ENCODE assay signal across 21 mouse cellular contexts in the genomic region with DNA sequence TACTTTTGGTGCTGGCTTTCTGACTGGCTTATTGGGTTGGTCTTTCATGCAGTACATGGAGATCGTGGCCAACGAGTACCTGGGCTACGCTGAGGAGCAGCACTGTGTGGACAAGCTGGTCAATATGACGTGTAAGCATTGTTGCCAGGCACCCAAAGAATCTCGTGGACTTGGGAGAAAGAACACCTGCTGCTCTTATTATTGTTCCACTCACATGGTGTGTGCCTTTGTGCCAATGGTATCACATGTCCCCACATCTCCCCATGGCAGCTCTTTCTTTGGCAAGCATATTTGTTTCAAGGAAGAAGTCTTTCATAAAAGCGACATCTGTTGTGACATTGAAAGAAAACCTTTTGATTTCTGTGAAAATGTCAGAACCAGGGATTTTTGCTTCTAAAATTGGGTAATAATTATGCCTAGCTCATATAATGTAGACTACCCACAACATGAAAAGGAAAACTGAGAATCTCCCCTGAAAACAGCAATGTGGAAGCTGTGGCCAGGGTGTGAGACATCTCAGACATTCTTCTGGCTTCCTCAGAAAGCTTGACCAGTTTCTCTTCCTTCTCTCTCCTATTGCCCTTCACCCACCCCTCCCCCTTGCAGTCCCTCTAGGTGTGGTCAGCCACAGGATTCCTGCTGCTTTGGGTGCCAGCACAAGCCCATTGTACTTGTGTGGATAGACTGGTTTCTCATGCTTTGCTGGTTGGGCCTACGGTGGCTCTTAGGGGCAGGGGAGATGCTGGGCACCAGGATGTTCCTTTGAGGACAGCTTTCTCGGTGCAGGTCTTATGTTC. TPM values are rescaled to one million over a fixed set of nuclear protein-coding genes. Genes with fewer than 3 reads are reported as not detected.
DNase-seq lines count a peak whose midpoint lies in the region; ATAC-seq and TF ChIP-seq lines count a peak whose summit lies in the region.
"Had no signal": no experiment of that assay in that cellular context is flagged by ENCODE, and none has a peak within 500 bp of the region (broad histone marks: within the 10 kb centered on the region; RNA-seq: fewer than 3 reads in every experiment).

No protein-coding gene starts in this region.

- TF ChIP-seq EP300 in stomach, postnatal 0 days (optimal IDR thresholded peaks at IDR 0.05): no peak

- H3K9ac ChIP-seq in stomach, postnatal 0 days (ENCODE audit: low read length): no peak overlapping the region
- H3K9ac ChIP-seq: embryonic facial prominence, embryonic 12.5 days; hindbrain, embryonic 12.5 days; neural tube, embryonic 15.5 days had no signal

- no peak for TF ChIP-seq POLR2A in lung, adult 2 months (IDR thresholded peaks at IDR 0.05; ENCODE audit: borderline replicate concordance, extremely low read depth, low read depth, low read length)

- H3K4me1 ChIP-seq in lung, adult 2 months (ENCODE audit: control insufficient read depth, insufficient read depth, low read length): no peaks in the 10 kb centered on the region
- H3K4me1 ChIP-seq in stomach, postnatal 0 days (replicated peaks; ENCODE audit: control insufficient read depth, insufficient read depth): no peaks in the 10 kb centered on the region
- H3K4me1 ChIP-seq: embryonic facial prominence, embryonic 12.5 days; hindbrain, embryonic 12.5 days; neural tube, embryonic 15.5 days had no signal

- intact Hi-C loops in heart, postnatal 14 days (cut with DNase I): no loop called here

- H3K27me3 ChIP-seq in stomach, postnatal 0 days (ENCODE audit: control insufficient read depth, insufficient read depth, low read length): no peaks in the 10 kb centered on the region
- H3K27me3 ChIP-seq: embryonic facial prominence, embryonic 12.5 days; hindbrain, embryonic 12.5 days; neural tube, embryonic 15.5 days had no signal

- WGBS in lung, adult 2 months: 77% methylated on average over 8 of the region's 8 CpGs
- 61% methylated on average over 8 of the region's 8 CpGs for WGBS in stomach, postnatal 0 days

- no peak overlapping the region for H3K27ac ChIP-seq in stomach, postnatal 0 days (replicated peaks)
- H3K27ac ChIP-seq: embryonic facial prominence, embryonic 12.5 days; hindbrain, embryonic 12.5 days; macrophage; neural tube, embryonic 15.5 days had no signal

- ATAC-seq in stomach, postnatal 0 days (ENCODE audit: low FRiP score, low TSS enrichment): peak; percentile 64; the same call in 1 of the 2 replicates
- ATAC-seq: forebrain, embryonic 16.5 days; midbrain, embryonic 16.5 days had no signal

- peak; percentile 14 for DNase-seq in adrenal gland, postnatal 14 days
- no peak for DNase-seq in adrenal gland, adult 2 months
- peak; percentile 32 to 66 for DNase-seq in lung, adult 18-20 months
- no peak for DNase-seq in lung, adult 2 months
- DNase-seq in lung, postnatal 36 days: peak; percentile 43
- peak; percentile 27 for DNase-seq in stomach, postnatal 0 days (ENCODE audit: low spot score)
- DNase-seq in natural killer cell, adult 2 months (ENCODE audit: low spot score in 2 of 2): no peak
- no peak for DNase-seq in heart, postnatal 14 days
- DNase-seq: adrenal gland, adult 8-10 months; cerebellum, postnatal 10 days; gastrocnemius, postnatal 10 days; kidney, adult 18-20 months; retina, postnatal 1 day; thymus, adult 18-20 months had no signal

- no peaks in the 10 kb centered on the region for H3K9me3 ChIP-seq in stomach, postnatal 0 days (ENCODE audit: control insufficient read depth, low read length)
- H3K9me3 ChIP-seq: embryonic facial prominence, embryonic 12.5 days; hindbrain, embryonic 12.5 days; neural tube, embryonic 15.5 days had no signal

- H3K36me3 ChIP-seq in stomach, postnatal 0 days (ENCODE audit: control insufficient read depth, insufficient read depth, low read length): no peaks in the 10 kb centered on the region
- H3K36me3 ChIP-seq: embryonic facial prominence, embryonic 12.5 days; hindbrain, embryonic 12.5 days; neural tube, embryonic 15.5 days had no signal

- no peak for TF ChIP-seq CTCF in lung, adult 2 months (IDR thresholded peaks at IDR 0.05; ENCODE audit: insufficient read depth, low read length)
- TF ChIP-seq CTCF in stomach, postnatal 0 days (IDR thresholded peaks at IDR 0.05; ENCODE audit: low read depth): no peak

- no peak overlapping the region for H3K4me2 ChIP-seq in stomach, postnatal 0 days (replicated peaks; ENCODE audit: low read depth)
- H3K4me2 ChIP-seq: embryonic facial prominence, embryonic 12.5 days; hindbrain, embryonic 12.5 days; liver, embryonic 11.5 days; neural tube, embryonic 15.5 days had no signal

- no peak overlapping the region for H3K4me3 ChIP-seq in lung, adult 2 months (replicated peaks; ENCODE audit: extremely low read depth, low read depth, low read length)
- no peak overlapping the region for H3K4me3 ChIP-seq in stomach, postnatal 0 days (ENCODE audit: low read depth, low read length)
- H3K4me3 ChIP-seq: embryonic facial prominence, embryonic 12.5 days; hindbrain, embryonic 12.5 days; neural tube, embryonic 15.5 days had no signal

RNA-seq across cellular contexts. Expression of gene Nek10, which starts 39.7 kb away (rescaled TPM):
- 0.08 and 0.11 TPM in 2 replicates for total RNA-seq in adrenal gland, postnatal 14 days (2021)
- under 1 TPM; 0.06 to 0.14 TPM for total RNA-seq in adrenal gland, adult 2 months (2021)
- not detected in 2 replicates for polyA plus RNA-seq in adrenal gland, adult 2 months (2012; rRNA removed)
- 0.26 and 0.36 TPM in 2 replicates for polyA plus RNA-seq in lung, adult 2 months (2012; rRNA removed)
- 0.02 TPM in 2 replicates for polyA plus RNA-seq in stomach, postnatal 0 days (2015; fragmentation: Nextera tagmentation; extraction: Ambion mirVana)
- under 1 TPM; 0.05 TPM for total RNA-seq in heart, postnatal 14 days (2021)
- polyA plus RNA-seq: liver, embryonic 11.5 days had no signal

Comparison
In these comparisons a context has a peak if more than half of its experiments do, and no peak if none do; other contexts are left out.
1. DNase-seq: peak in adrenal gland, postnatal 14 days (single experiment), lung, adult 18-20 months (2 of 2), lung, postnatal 36 days (single experiment) and stomach, postnatal 0 days (single experiment); none in adrenal gland, adult 2 months (single experiment), lung, adult 2 months (single experiment), natural killer cell, adult 2 months (0 of 2) and heart, postnatal 14 days (0 of 2).